Mouse (Mus musculus) forebrain, postnatal 0 days (tissue): Measurements from ENCODE around the gene Rhoa. TPM values are rescaled to one million over a fixed set of nuclear protein-coding genes. Genes with fewer than 3 reads are reported as not detected.
"Not testable (repeated sequence)": the region's sequence is repeated elsewhere in the genome, so short reads cannot be mapped to it uniquely, and the experiment has no call there.

Source experiments
- ATAC-seq: fragments of 200-750 bp; cut with Nextera tagmentation; 2 replicates; pipeline ENCODE4 v1.8.0; 2017; ENCODE audit warnings: mild to moderate bottlenecking, moderate library complexity
- DNase-seq: peaks from one replicate; pipeline ENCODE4 v3.0.0-alpha.2; 2015
- H3K27ac ChIP-seq: fragments of 300-500 bp; sonication (generic); 2 replicates; pipeline ENCODE4 v1.5.1; 2014; ENCODE audit warnings: low read depth, mild to moderate bottlenecking, antibody characterized with exemption, low read length, moderate library complexity, mixed read lengths
- H3K27me3 ChIP-seq: fragments of 300-500 bp; sonication (generic); 2 replicates; pipeline ENCODE4 v1.6.1; 2014; ENCODE audit warnings: mild to moderate bottlenecking, low read length, mixed read lengths; ENCODE audit not compliant: insufficient read depth
- H3K36me3 ChIP-seq: fragments of 300-500 bp; sonication (generic); 2 replicates; pipeline ENCODE4 v1.6.1; 2014; ENCODE audit warnings: mild to moderate bottlenecking, moderate library complexity; ENCODE audit not compliant: insufficient read depth
- H3K4me1 ChIP-seq: fragments of 300-500 bp; sonication (generic); 2 replicates; pipeline ENCODE4 v1.6.1; 2014; ENCODE audit warnings: antibody characterized with exemption; ENCODE audit not compliant: insufficient read depth
- H3K4me2 ChIP-seq: fragments of 300-500 bp; sonication (generic); 2 replicates; pipeline ENCODE4 v1.6.1; 2014; ENCODE audit warnings: low read depth, mild to moderate bottlenecking, moderate library complexity
- H3K4me3 ChIP-seq: fragments of 300-500 bp; sonication (generic); 2 replicates; pipeline ENCODE4 v1.5.1; 2014; ENCODE audit warnings: low read depth, low read length, mixed read lengths
- H3K9ac ChIP-seq: fragments of 300-500 bp; sonication (generic); 2 replicates; pipeline ENCODE4 v1.6.1; 2014; ENCODE audit warnings: mild to moderate bottlenecking
- H3K9me3 ChIP-seq: fragments of 300-500 bp; sonication (generic); 2 replicates; pipeline ENCODE4 v1.6.1; 2016; ENCODE audit warnings: low read length
- CTCF ChIP-seq: sonication (generic); IDR thresholded peaks from 2 replicates; pipeline ENCODE4 v1.5.1; 2016; ENCODE audit warnings: antibody characterized with exemption, control low read depth, low read depth
- WGBS: fragments of 180-500 bp; shearing (Covaris S2); extraction: QIAGEN DNeasy Blood & Tissue Kit; methylation state at CpG from one replicate; pipeline ENCODE4 v1.1.7; 2014; 5-methylcytosine and 5-hydroxymethylcytosine counted together
- polyA plus RNA-seq: library from polyadenylated mRNA; unstranded; fragments of >200 nt; fragmentation: Nextera tagmentation; extraction: Ambion mirVana; gene quantifications from 2 replicates; pipeline ENCODE4 v1.2.1, GENCODE M21; 2015
- total RNA-seq: library from RNA; depleted of rRNA; stranded (reverse); fragments of >200 nt; gene quantifications from 2 replicates; pipeline ENCODE4 v1.2.3, GENCODE M21; 2014

Rhoa gene
- total and polyA plus RNA-seq, 2 experiments from 2014 or later, result 126 to 271 TPM

- Histone ChIP-seq H3K9ac (peak overlapping the region; percentile 76), H3K4me1 (peaks cover 13% of the 10 kb centered on the region), H3K27me3 (no peaks in the 10 kb centered on the region), H3K27ac (peak overlapping the region; percentile 80), H3K4me2 (peak overlapping the region; percentile 76), H3K36me3 (no peaks in the 10 kb centered on the region), H3K4me3 (peak overlapping the region; percentile 74), H3K9me3 (no peaks in the 10 kb centered on the region)
- peak; percentile 16 for ATAC-seq
- WGBS, result 16% methylated on average over 10 of the region's 10 CpGs
- TF ChIP-seq CTCF, result no peak
- DNase-seq, result peak; percentile 12
Observed at GRCm38 (mm10) chr9:108264191-108264921, 41.6 kb upstream of the Rhoa start.

DNA sequence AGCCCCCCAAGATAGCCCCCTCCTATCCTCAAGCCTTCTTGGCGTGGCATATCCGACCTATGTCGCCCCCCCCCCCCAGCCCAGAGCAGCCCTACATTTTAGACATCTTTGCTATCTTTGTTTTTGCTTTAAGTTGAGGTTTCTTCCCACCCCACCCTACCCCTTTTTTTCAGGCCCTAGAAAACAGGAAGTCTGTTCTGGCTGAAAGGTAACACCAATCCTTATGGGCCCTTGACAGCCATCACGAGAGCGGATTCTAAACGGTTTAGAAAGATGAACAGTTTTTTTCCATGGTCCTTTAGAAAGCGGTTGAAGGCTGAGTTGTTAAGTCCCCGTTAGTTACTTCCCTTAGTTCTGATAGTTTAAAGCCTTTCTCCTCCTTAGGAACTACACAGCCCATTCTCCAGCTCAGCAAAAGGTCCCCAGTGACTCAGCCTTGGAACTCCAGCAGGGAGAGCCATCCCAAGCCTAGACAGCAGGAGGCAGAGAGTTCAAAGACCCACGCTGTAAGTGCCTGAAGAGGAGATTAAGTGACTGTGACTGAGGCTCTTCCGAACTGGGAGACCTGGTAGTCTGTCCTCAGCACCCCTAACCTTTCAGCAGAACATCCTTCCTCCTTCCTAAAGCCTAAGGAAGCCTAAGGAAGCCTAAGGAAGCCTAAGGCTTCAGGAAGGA is 39.5 kb upstream of the Rhoa start:
- Histone ChIP-seq H3K36me3 (no peaks in the 10 kb centered on the region), H3K27ac (no peak overlapping the region), H3K9me3 (no peaks in the 10 kb centered on the region), H3K9ac (no peak overlapping the region), H3K27me3 (no peaks in the 10 kb centered on the region), H3K4me1 (peaks cover 13% of the 10 kb centered on the region), H3K4me3 (no peak overlapping the region), H3K4me2 (no peak overlapping the region)
- DNase-seq (no peak), ATAC-seq (no peak)
- 69% methylated on average over 10 of the region's 10 CpGs for WGBS
- TF ChIP-seq CTCF, result no peak

GRCm38 (mm10) chr9:108267691-108268090 is 38.2 kb upstream of the Rhoa start:
- no peak overlapping the region for H3K9ac ChIP-seq
- TF ChIP-seq CTCF, result no peak
- H3K27ac ChIP-seq, result no peak overlapping the region
- ATAC-seq, result no peak
- no peaks in the 10 kb centered on the region for H3K36me3 ChIP-seq
- H3K9me3 ChIP-seq, result no peaks in the 10 kb centered on the region
- no peak overlapping the region for H3K4me3 ChIP-seq
- peaks cover 2% of the 10 kb centered on the region for H3K4me1 ChIP-seq
- H3K27me3 ChIP-seq, result no peaks in the 10 kb centered on the region
- DNase-seq, result no peak
- no peak overlapping the region for H3K4me2 ChIP-seq
- WGBS, result 72% methylated on average over 7 of the region's 7 CpGs

GRCm38 (mm10) chr9:108268701-108269100 is 37.2 kb upstream of the Rhoa start:
- H3K4me3 ChIP-seq, ATAC-seq, H3K9me3 ChIP-seq, H3K9ac ChIP-seq, H3K27ac ChIP-seq, H3K27me3 ChIP-seq, H3K36me3 ChIP-seq, DNase-seq, H3K4me1 ChIP-seq, H3K4me2 ChIP-seq: not testable (repeated sequence)
- 85% methylated on average over 6 of the region's 7 CpGs for WGBS

- H3K4me2 ChIP-seq, result no peak overlapping the region
- no peaks in the 10 kb centered on the region for H3K27me3 ChIP-seq
- WGBS, result 41% methylated on average over 2 of the region's 2 CpGs
- no peak for TF ChIP-seq CTCF
- no peaks in the 10 kb centered on the region for H3K36me3 ChIP-seq
- H3K4me3 ChIP-seq, result no peak overlapping the region
- ATAC-seq, result no peak
- H3K9ac ChIP-seq, result no peak overlapping the region
- no peak for DNase-seq
- no peak overlapping the region for H3K27ac ChIP-seq
- no peaks in the 10 kb centered on the region for H3K9me3 ChIP-seq
- H3K4me1 ChIP-seq, result no peaks in the 10 kb centered on the region
Observed at GRCm38 (mm10) chr9:108271941-108272340, 34.0 kb upstream of the Rhoa start.

GRCm38 (mm10) chr9:108272691-108273090 is 33.2 kb upstream of the Rhoa start:
- DNase-seq (no peak), ATAC-seq (no peak)
- no peak for TF ChIP-seq CTCF
- no peaks in the 10 kb centered on the region for H3K4me1 ChIP-seq
- no peaks in the 10 kb centered on the region for H3K9me3 ChIP-seq
- no peak overlapping the region for H3K4me2 ChIP-seq
- WGBS, result 84% methylated on average over 5 of the region's 5 CpGs
- H3K36me3 ChIP-seq, result no peaks in the 10 kb centered on the region
- no peaks in the 10 kb centered on the region for H3K27me3 ChIP-seq
- H3K4me3 ChIP-seq, result no peak overlapping the region
- no peak overlapping the region for H3K27ac ChIP-seq
- no peak overlapping the region for H3K9ac ChIP-seq

DNA sequence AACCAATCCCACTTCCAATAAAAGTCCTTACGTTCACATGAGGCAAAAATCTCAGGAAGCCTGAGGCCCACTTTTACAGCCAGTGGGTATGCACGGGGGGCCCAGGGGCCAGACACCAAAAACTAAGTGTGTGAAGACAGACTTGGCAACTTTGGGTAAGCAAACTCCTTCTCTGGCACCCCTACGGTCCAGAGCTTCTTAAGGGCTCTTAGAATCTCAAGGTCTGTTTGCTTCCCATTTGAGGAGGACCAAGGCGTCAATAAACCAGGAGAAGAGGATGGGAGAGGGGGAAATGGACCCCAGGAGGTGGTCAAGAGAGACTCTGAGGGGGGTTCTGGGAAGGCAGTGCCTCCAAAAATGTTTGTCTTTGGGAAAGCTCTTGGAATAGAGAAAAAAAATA is 32.4 kb upstream of the Rhoa start:
- H3K27me3 ChIP-seq, result no peaks in the 10 kb centered on the region
- no peak overlapping the region for H3K9ac ChIP-seq
- H3K27ac ChIP-seq, result no peak overlapping the region
- H3K36me3 ChIP-seq, result no peaks in the 10 kb centered on the region
- H3K4me3 ChIP-seq, result no peak overlapping the region
- TF ChIP-seq CTCF, result no peak
- ATAC-seq (no peak), DNase-seq (no peak)
- 70% methylated on average over 4 of the region's 4 CpGs for WGBS
- no peaks in the 10 kb centered on the region for H3K9me3 ChIP-seq
- H3K4me2 ChIP-seq, result no peak overlapping the region
- no peaks in the 10 kb centered on the region for H3K4me1 ChIP-seq
